In genomic region chr1:132434032-132434431, GRCm38 (mm10) we compare ENCODE assay signal across 14 mouse cellular contexts.
"Had no signal": no experiment of that assay in that cellular context is flagged by ENCODE, and none has a peak within 500 bp of the region (broad histone marks: within the 10 kb centered on the region; RNA-seq: fewer than 3 reads in every experiment).

No protein-coding gene starts in this region.

- DNase-seq: lung, adult 18-20 months; lung, embryonic 14.5 days; right cerebral cortex, adult 18-20 months; right cerebral cortex, postnatal 25 days; spleen, adult 18-20 months; thymus, adult 18-20 months; thymus, postnatal 14 days; thymus, postnatal 36 days had no signal

- H3K9ac ChIP-seq: lung, embryonic 14.5 days; midbrain, embryonic 13.5 days; midbrain, embryonic 15.5 days; neural tube, embryonic 13.5 days; neural tube, embryonic 15.5 days had no signal

- H3K9me3 ChIP-seq: midbrain, embryonic 10.5 days; midbrain, embryonic 13.5 days; midbrain, embryonic 15.5 days; neural tube, embryonic 13.5 days; neural tube, embryonic 15.5 days had no signal

- H3K27me3 ChIP-seq: midbrain, embryonic 13.5 days; midbrain, embryonic 15.5 days; neural tube, embryonic 13.5 days; neural tube, embryonic 15.5 days had no signal

- H3K4me3 ChIP-seq: midbrain, embryonic 10.5 days; midbrain, embryonic 13.5 days; midbrain, embryonic 15.5 days; myocyte; neural tube, embryonic 13.5 days; neural tube, embryonic 15.5 days had no signal

- H3K27ac ChIP-seq: midbrain, embryonic 10.5 days; midbrain, embryonic 13.5 days; midbrain, embryonic 15.5 days; neural tube, embryonic 13.5 days; neural tube, embryonic 15.5 days had no signal

- H3K36me3 ChIP-seq: midbrain, embryonic 15.5 days had no signal

- ATAC-seq: midbrain, embryonic 13.5 days; midbrain, embryonic 15.5 days had no signal

- H3K4me2 ChIP-seq: lung, embryonic 14.5 days; midbrain, embryonic 13.5 days; midbrain, embryonic 15.5 days; neural tube, embryonic 13.5 days; neural tube, embryonic 15.5 days had no signal
